Mouse (Mus musculus): ENCODE data around the gene Als2. TPM values are rescaled to one million over a fixed set of nuclear protein-coding genes. Genes with fewer than 3 reads are reported as not detected.

Als2 gene
- 4.9 and 6.0 TPM in 2 replicates for polyA plus RNA-seq (2012; rRNA removed)

DNA sequence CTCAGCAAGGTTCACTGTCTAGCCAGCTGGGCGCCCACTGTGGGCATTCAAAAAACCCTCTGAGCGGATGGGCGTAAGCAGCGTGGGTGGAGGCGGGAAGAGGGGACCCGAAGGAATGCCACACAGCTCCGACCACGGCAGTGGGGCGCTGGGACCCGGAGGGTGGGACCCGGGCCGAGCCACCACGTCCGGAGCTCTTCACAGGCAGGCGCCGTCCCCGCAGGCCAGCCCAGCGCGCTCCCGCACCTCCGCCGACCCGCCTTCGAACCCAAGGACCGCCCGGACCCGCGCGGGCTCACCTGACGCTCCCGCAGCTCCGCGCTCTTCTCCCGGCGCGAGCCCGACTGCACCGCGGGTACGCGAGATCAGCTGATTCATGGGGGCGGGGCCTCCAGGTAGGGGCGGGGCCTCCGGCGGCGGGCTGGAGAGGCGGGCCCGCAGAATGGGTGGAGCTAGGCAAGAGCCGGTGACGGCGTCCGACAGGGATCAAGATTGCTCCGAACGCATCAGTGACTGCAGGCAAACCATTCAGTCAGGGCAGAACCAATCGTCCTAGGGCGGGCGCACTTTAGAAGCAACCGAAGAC lies at the start of gene Als2:
Gene Als2, minus strand, starts transcription at position 376 of the 586 bp plus-strand sequence.

GRCm38 (mm10) chr1:59256751-59257231 lies 19.8 kb upstream of the Als2 start, which contains the start of gene Cdk15:
Cdk15 (plus strand) TSS chr1:59256906.

GRCm38 (mm10) chr1:59163030-59163461 lies 74.0 kb downstream of the Als2 start, which contains the start of gene Mpp4:
Mpp4 (minus strand) TSS chr1:59163389.

DNA sequence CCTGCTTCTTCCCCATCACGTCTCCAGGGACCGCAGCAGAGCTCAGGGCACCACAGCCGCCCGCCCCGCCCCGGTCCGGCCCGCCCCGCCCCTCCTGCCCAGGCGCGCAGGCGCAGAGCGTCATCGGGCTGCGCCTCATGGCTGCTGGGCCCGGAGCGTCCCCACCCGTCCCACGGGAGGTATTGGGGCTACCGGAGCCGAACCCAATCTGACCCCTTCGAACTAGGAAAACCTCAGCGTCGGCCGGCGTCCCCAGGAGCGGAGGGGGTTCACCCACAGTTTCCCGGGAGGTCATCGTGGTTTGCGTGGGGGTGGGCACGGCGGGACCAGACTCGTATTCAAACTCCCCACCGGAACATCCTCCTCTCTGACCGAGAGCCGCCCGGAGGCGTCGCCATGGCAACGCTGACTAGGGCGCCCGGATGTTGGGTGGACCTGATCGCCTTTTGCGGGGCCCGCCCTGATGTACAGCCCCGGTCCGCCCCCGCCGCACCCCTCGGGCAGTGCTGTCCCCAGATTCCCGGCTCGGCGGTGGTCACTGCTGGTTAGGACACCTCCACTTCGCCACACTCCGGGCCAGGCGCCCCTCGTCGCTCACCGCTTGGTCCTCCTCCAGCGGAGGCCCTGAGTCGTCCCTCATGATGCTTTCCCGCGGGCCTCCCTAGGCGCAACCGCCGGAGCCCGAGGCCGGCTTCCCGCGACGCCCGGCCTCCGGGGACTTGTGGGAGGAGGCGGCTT lies 117.1 kb downstream of the Als2 start, which contains the start of gene Tmem237:
Gene Tmem237, minus strand, starts transcription at position 689 of the 738 bp plus-strand sequence.

Other genes starting within 250 kb of the Als2 start
- not detected in 2 replicates for gene C2cd6, start 142.3 kb downstream of the Als2 start, polyA plus RNA-seq (2012; rRNA removed)
- gene Tmem237, start 116.8 kb downstream of the Als2 start, polyA plus RNA-seq (2012; rRNA removed): 4.8 and 6.0 TPM in 2 replicates
- 0.76 and 1.1 TPM in 2 replicates for gene Mpp4, start 73.8 kb downstream of the Als2 start, polyA plus RNA-seq (2012; rRNA removed)
- 0.23 TPM in 1 of 2 replicates, not detected in the other for gene Cdk15, start 19.7 kb upstream of the Als2 start, polyA plus RNA-seq (2012; rRNA removed)
- gene Fzd7, start 245.2 kb upstream of the Als2 start, polyA plus RNA-seq (2012; rRNA removed): 30.6 and 39.9 TPM in 2 replicates